Mouse (Mus musculus): ENCODE measurements around the gene Purb.

GRCm38 (mm10) chr11:6471054-6471453, 4.7 kb downstream of the Purb start:
- TF ChIP-seq MAX (IDR thresholded peaks at IDR 0.05): no peak
- TF ChIP-seq CTCF (IDR thresholded peaks at IDR 0.05; ENCODE audit: control insufficient read depth, insufficient read depth, insufficient read length): no peak
